Mouse (Mus musculus): ENCODE results near the gene Rfc4.

DNA sequence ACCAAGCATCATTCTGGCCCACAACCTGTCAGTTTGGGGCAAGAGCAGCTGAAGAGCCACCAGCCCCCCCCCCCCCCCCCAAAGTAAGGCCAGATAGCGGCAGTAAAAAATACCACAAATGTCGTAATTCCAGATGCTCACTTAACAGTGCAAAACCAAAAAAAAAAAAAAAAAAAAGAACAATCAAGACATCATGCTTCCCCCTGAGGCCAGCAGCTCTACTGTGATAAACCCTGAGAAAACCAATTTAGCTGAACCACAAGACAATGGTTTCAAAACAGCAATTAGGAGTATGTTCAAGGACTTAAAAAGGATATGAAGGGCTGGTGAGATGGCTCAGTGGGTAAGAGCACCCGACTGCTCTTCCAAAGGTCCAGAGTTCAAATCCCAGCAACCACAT is 34.6 kb upstream of the Rfc4 start:
- TF ChIP-seq MAFK (IDR thresholded peaks at IDR 0.05; ENCODE audit: insufficient read depth, low read depth, low read length) (no peak), ZC3H11A (IDR thresholded peaks at IDR 0.05; ENCODE audit: borderline replicate concordance, low read depth, low read length) (no peak), CHD2 (IDR thresholded peaks at IDR 0.05; ENCODE audit: low read depth, low read length) (no peak), HCFC1 (IDR thresholded peaks at IDR 0.05; ENCODE audit: borderline replicate concordance, insufficient read depth, low read length) (no peak), ZNF384 (IDR thresholded peaks at IDR 0.05; ENCODE audit: low read depth, low read length) (no peak)
